Mouse (Mus musculus) lung, postnatal 0 days (tissue): ENCODE measurements around the gene Acin1. TPM values are rescaled to one million over a fixed set of nuclear protein-coding genes. Genes with fewer than 3 reads are reported as not detected.
A peak's percentile ranks its signal among the peaks of the same experiment; 100 is the strongest.

Experiments
- ATAC-seq: fragments of 200-750 bp; cut with Nextera tagmentation; 2 replicates; pipeline ENCODE4 v1.8.0; 2017; ENCODE audit warnings: moderate library complexity
- DNase-seq: peaks from one replicate; pipeline ENCODE4 v3.0.0-alpha.2; 2016; ENCODE audit warnings: low spot score
- H3K27ac ChIP-seq: fragments of 300-500 bp; sonication (generic); 2 replicates; pipeline ENCODE4 v1.5.1; 2014; ENCODE audit warnings: antibody characterized with exemption, mild to moderate bottlenecking, low read length, mixed read lengths
- H3K27me3 ChIP-seq: fragments of 300-500 bp; sonication (generic); replicated peaks from 2 replicates; pipeline ENCODE4 v1.6.1; 2014; ENCODE audit warnings: low read length, mixed read lengths; ENCODE audit not compliant: insufficient read depth
- H3K36me3 ChIP-seq: fragments of 300-500 bp; sonication (generic); 2 replicates; pipeline ENCODE4 v1.6.1; 2014; ENCODE audit warnings: low read length, mixed read lengths; ENCODE audit not compliant: insufficient read depth
- H3K4me1 ChIP-seq: fragments of 300-500 bp; sonication (generic); 2 replicates; pipeline ENCODE4 v1.6.1; 2014; ENCODE audit warnings: antibody characterized with exemption, low read depth, low read length, mixed read lengths; ENCODE audit not compliant: insufficient read depth
- H3K4me2 ChIP-seq: fragments of 300-500 bp; sonication (generic); replicated peaks from 2 replicates; pipeline ENCODE4 v1.6.1; 2014; ENCODE audit warnings: low read depth, mild to moderate bottlenecking, low read length, moderate library complexity, mixed read lengths
- H3K4me3 ChIP-seq: fragments of 300-500 bp; sonication (generic); 2 replicates; pipeline ENCODE4 v1.5.1; 2014; ENCODE audit warnings: low read depth, low read length
- H3K9ac ChIP-seq: fragments of 300-500 bp; sonication (generic); replicated peaks from 2 replicates; pipeline ENCODE4 v1.6.1; 2014; ENCODE audit warnings: low read depth, mild to moderate bottlenecking
- H3K9me3 ChIP-seq: fragments of 300-500 bp; sonication (generic); 2 replicates; pipeline ENCODE4 v1.6.1; 2016; ENCODE audit warnings: low read length, mixed read lengths
- CTCF ChIP-seq: IDR thresholded peaks from 2 replicates; pipeline ENCODE4 v1.5.1; 2016; ENCODE audit warnings: antibody characterized with exemption, mild to moderate bottlenecking
- EP300 ChIP-seq: IDR thresholded peaks from 2 replicates; pipeline ENCODE4 v1.6.1; 2016; ENCODE audit warnings: antibody characterized with exemption, mild to moderate bottlenecking, control low read depth
- whole genome bisulfite sequencing: fragments of 180-500 bp; shearing (Covaris S2); extraction: QIAGEN DNeasy Blood & Tissue Kit; methylation state at CpG from one replicate; pipeline ENCODE4 v1.1.7; 2014; 5-methylcytosine and 5-hydroxymethylcytosine counted together
- polyA plus RNA-seq: library from polyadenylated mRNA; unstranded; fragments of >200 nt; fragmentation: Nextera tagmentation; extraction: Ambion mirVana; gene quantifications from 2 replicates; pipeline ENCODE4 v1.2.1, GENCODE M21; 2015

The Acin1 gene
- polyA plus RNA-seq, 1 experiment from 2014 or later, result 74.0 TPM

GRCm38 (mm10) chr14:54714121-54714520 lies 27.4 kb upstream of the Acin1 start:
- no peaks in the 10 kb centered on the region for H3K9me3 ChIP-seq
- peak overlapping the region; percentile 59 for H3K4me2 ChIP-seq
- ATAC-seq (peak; percentile 40), DNase-seq (peak; percentile 85)
- TF ChIP-seq CTCF (peak; percentile 84), EP300 (no peak)
- H3K9ac ChIP-seq, result no peak overlapping the region
- no peak overlapping the region for H3K27ac ChIP-seq
- H3K4me1 ChIP-seq, result no peaks in the 10 kb centered on the region
- WGBS, result 1% methylated on average over 13 of the region's 13 CpGs
- H3K27me3 ChIP-seq, result no peaks in the 10 kb centered on the region
- no peaks in the 10 kb centered on the region for H3K36me3 ChIP-seq
- H3K4me3 ChIP-seq, result peak overlapping the region; percentile 31

GRCm38 (mm10) chr14:54712861-54713260 lies 26.1 kb upstream of the Acin1 start:
- Histone ChIP-seq H3K27me3 (no peaks in the 10 kb centered on the region), H3K9ac (no peak overlapping the region), H3K9me3 (no peaks in the 10 kb centered on the region), H3K27ac (no peak overlapping the region), H3K4me3 (no peak overlapping the region), H3K4me1 (no peaks in the 10 kb centered on the region), H3K36me3 (no peaks in the 10 kb centered on the region), H3K4me2 (no peak overlapping the region)
- TF ChIP-seq CTCF, result no peak
- no peak for TF ChIP-seq EP300
- WGBS, result 49% methylated on average over 8 of the region's 8 CpGs
- DNase-seq, result no peak
- 0 out of 2 replicates have a peak, but pooled peaks have one; percentile 23 for ATAC-seq

GRCm38 (mm10) chr14:54712074-54712473 lies 25.3 kb upstream of the Acin1 start, which contains the start of gene Cebpe:
Cebpe (minus strand) TSS chr14:54712174.
- 79% methylated on average over 7 of the region's 7 CpGs for WGBS
- TF ChIP-seq CTCF (no peak), EP300 (no peak)

GRCm38 (mm10) chr14:54709054-54709453 lies 22.3 kb upstream of the Acin1 start:
- Histone ChIP-seq H3K9ac (no peak overlapping the region), H3K4me3 (no peak overlapping the region), H3K27ac (no peak overlapping the region), H3K4me1 (no peaks in the 10 kb centered on the region), H3K27me3 (no peaks in the 10 kb centered on the region), H3K4me2 (no peak overlapping the region), H3K36me3 (no peaks in the 10 kb centered on the region), H3K9me3 (no peaks in the 10 kb centered on the region)
- TF ChIP-seq EP300 (no peak), CTCF (no peak)
- no peak for ATAC-seq
- no peak for DNase-seq
- WGBS, result 77% methylated on average over 9 of the region's 9 CpGs

More at GRCm38 (mm10) chr14:54712074-54712473, 25.3 kb upstream of the Acin1 start, which contains the start of gene Cebpe:
- Histone ChIP-seq H3K4me3 (no peak within 1 kb of the TSS), H3K4me1 (no peaks in the 10 kb centered on the region), H3K9ac (no peak within 1 kb of the TSS), H3K4me2 (no peak within 1 kb of the TSS), H3K36me3 (no peaks in the 10 kb centered on the region), H3K9me3 (no peaks in the 10 kb centered on the region), H3K27me3 (no peaks in the 10 kb centered on the region), H3K27ac (no peak within 1 kb of the TSS)
- ATAC-seq (no peak), DNase-seq (no peak)

GRCm38 (mm10) chr14:54706589-54707320 lies 20.0 kb upstream of the Acin1 start:
- WGBS, result 44% methylated on average over 17 of the region's 17 CpGs
- H3K27ac ChIP-seq, result no peak overlapping the region

GRCm38 (mm10) chr14:54705844-54706243 lies 19.1 kb upstream of the Acin1 start:
- H3K9ac ChIP-seq, result no peak overlapping the region

More at GRCm38 (mm10) chr14:54706589-54707320, 20.0 kb upstream of the Acin1 start:
- Histone ChIP-seq H3K36me3 (no peaks in the 10 kb centered on the region), H3K4me2 (no peak overlapping the region), H3K9ac (no peak overlapping the region), H3K4me1 (no peaks in the 10 kb centered on the region), H3K9me3 (no peaks in the 10 kb centered on the region), H3K4me3 (no peak overlapping the region), H3K27me3 (no peaks in the 10 kb centered on the region; the same call in 1 of the 2 replicates)
- no peak for TF ChIP-seq EP300
- no peak for TF ChIP-seq CTCF
- DNase-seq (no peak), ATAC-seq (no peak)

More at GRCm38 (mm10) chr14:54705844-54706243, 19.1 kb upstream of the Acin1 start:
- no peaks in the 10 kb centered on the region; the same call in 1 of the 2 replicates for H3K27me3 ChIP-seq
- H3K36me3 ChIP-seq, result no peaks in the 10 kb centered on the region
- WGBS, result 22% methylated on average over 5 of the region's 5 CpGs
- no peaks in the 10 kb centered on the region for H3K9me3 ChIP-seq
- H3K4me2 ChIP-seq, result no peak overlapping the region
- ATAC-seq, result peak; percentile 47
- DNase-seq, result no peak
- no peak overlapping the region for H3K27ac ChIP-seq
- TF ChIP-seq EP300 (no peak), CTCF (no peak)
- H3K4me3 ChIP-seq, result no peak overlapping the region
- H3K4me1 ChIP-seq, result no peaks in the 10 kb centered on the region
